7 mouse cellular contexts compared by ENCODE assay signal in genomic region chr12:99964301-99965202, GRCm38 (mm10). TPM values are rescaled to one million over a fixed set of nuclear protein-coding genes. Genes with fewer than 3 reads are reported as not detected.
DNase-seq lines count a peak whose midpoint lies in the region; ATAC-seq lines count a peak whose summit lies in the region.

Kcnk13 (plus strand) TSS chr12:99964499.

- peak within 1 kb of the TSS; percentile 51 for H3K4me3 ChIP-seq in intestine, embryonic 15.5 days (replicated peaks)

- peaks cover 62% of the 10 kb centered on the region for H3K27me3 ChIP-seq in intestine, embryonic 15.5 days (replicated peaks)

- no peaks in the 10 kb centered on the region for H3K9me3 ChIP-seq in intestine, embryonic 15.5 days

- H3K36me3 ChIP-seq in intestine, embryonic 15.5 days: no peaks in the 10 kb centered on the region

- WGBS in intestine, embryonic 15.5 days: 1% methylated on average over 39 of the region's 39 CpGs

- intact Hi-C loops in left cerebral cortex, postnatal 36 days (cut with DNase I): loop anchor here (2.0 kb wide), 1 partner anchor 62 kb away; no protein-coding TSS in a partner anchor

- H3K27ac ChIP-seq in intestine, embryonic 15.5 days: no peak within 1 kb of the TSS

- DNase-seq in adrenal gland, adult 18-20 months (ENCODE audit: low spot score in 2 of 2): peak; percentile 67 to 71
- peak; percentile 92 for DNase-seq in embryo, embryonic 10 days (ENCODE audit: low spot score)
- DNase-seq in gastrocnemius, postnatal 25 days: peak; percentile 39
- DNase-seq in left cerebral cortex, postnatal 36 days (ENCODE audit: low spot score in 2 of 2): peak; percentile 74 to 75
- DNase-seq in mesoderm, embryonic 11.5 days (ENCODE audit: low read depth, low spot score): peak; percentile 83
- DNase-seq in skeletal muscle tissue, adult 2 months (ENCODE audit: low read depth, low spot score): peak; percentile 57

- peak within 1 kb of the TSS; percentile 34; the same call in 1 of the 2 replicates for H3K9ac ChIP-seq in intestine, embryonic 15.5 days

- ATAC-seq in intestine, embryonic 15.5 days: peak; percentile 81

- peak within 1 kb of the TSS; percentile 98 for H3K4me2 ChIP-seq in intestine, embryonic 15.5 days (replicated peaks)

- peaks cover 26% of the 10 kb centered on the region for H3K4me1 ChIP-seq in intestine, embryonic 15.5 days (replicated peaks)

RNA-seq across cellular contexts. Expression of gene Kcnk13, which starts in this region (rescaled TPM):
- 1 to 10 TPM; 1.2 TPM for total RNA-seq in adrenal gland, adult 18-20 months (2021)
- total RNA-seq in gastrocnemius, postnatal 25 days (2021): under 1 TPM; 0.10 to 0.38 TPM
- 0.53 and 0.72 TPM in 2 replicates for polyA plus RNA-seq in intestine, embryonic 15.5 days (2015; fragmentation: Nextera tagmentation; extraction: Ambion mirVana)
- total RNA-seq in left cerebral cortex, postnatal 36 days (2021): 1 to 10 TPM; 7.5 to 8.2 TPM

Comparison
In these comparisons a context has a peak if more than half of its experiments do, and no peak if none do; other contexts are left out.
1. Peak in DNase-seq in gastrocnemius, postnatal 25 days; RNA of the gene not detected or under 1 TPM.
2. Peak in ATAC-seq, H3K4me3 ChIP-seq, H3K9ac ChIP-seq and H3K4me2 ChIP-seq in intestine, embryonic 15.5 days; RNA of the gene not detected or under 1 TPM.
3. DNase-seq: peak in every context shown above with its lines; median percentile 92 in embryo, embryonic 10 days; 83 in mesoderm, embryonic 11.5 days; 74 in left cerebral cortex, postnatal 36 days; 69 in adrenal gland, adult 18-20 months; 57 in skeletal muscle tissue, adult 2 months; 39 in gastrocnemius, postnatal 25 days.